Mouse (Mus musculus) heart, adult 2 months (tissue): ENCODE measurements around the gene Zscan10.

Experiments used
- CTCF ChIP-seq: fragments of 200-600 bp; IDR thresholded peaks from 2 replicates; pipeline ENCODE4 v1.8.1; 2022; ENCODE audit warnings: antibody characterized with exemption, mild to moderate bottlenecking, moderate library complexity
- POLR2A ChIP-seq: fragments of 200-500 bp; IDR thresholded peaks from 2 replicates; pipeline ENCODE4 v1.6.1; 2011; ENCODE audit warnings: mild to moderate bottlenecking, low read depth, low read length, control low read depth; ENCODE audit not compliant: insufficient read depth

DNA sequence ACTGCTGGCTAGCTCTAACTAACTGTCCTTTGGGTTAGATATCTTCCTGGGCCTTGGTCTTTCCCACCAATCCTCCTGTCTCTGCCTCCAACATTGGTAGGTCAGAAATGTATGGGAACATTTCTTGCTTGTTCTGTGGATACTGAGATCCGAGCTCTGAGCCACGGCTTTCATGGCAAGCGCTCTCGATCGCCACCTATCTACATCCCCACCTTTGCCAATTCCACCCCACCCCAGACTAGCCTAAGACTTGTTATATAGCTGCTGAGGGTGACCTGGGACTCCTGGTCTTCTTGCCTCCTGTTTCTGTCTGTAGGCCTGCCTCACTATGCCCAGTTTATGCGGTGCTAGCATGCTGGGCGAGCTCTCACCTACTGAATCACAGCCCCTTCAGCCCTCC is 3.7 kb downstream of the Zscan10 start:
- TF ChIP-seq CTCF (0 out of 2 replicates have a peak, but pooled peaks have one; percentile 19), POLR2A (no peak)
